Mouse (Mus musculus) stomach, postnatal 0 days (tissue): ENCODE data around the gene Gdf9.
A peak's percentile ranks its signal among the peaks of the same experiment; 100 is the strongest.

Experiments used
- CTCF ChIP-seq: IDR thresholded peaks from 2 replicates; pipeline ENCODE4 v1.5.1; 2016; ENCODE audit warnings: antibody characterized with exemption, low read depth, mild to moderate bottlenecking, moderate library complexity
- EP300 ChIP-seq: optimal IDR thresholded peaks from 2 replicates; pipeline ENCODE3; 2016; ENCODE audit warnings: antibody characterized with exemption

DNA sequence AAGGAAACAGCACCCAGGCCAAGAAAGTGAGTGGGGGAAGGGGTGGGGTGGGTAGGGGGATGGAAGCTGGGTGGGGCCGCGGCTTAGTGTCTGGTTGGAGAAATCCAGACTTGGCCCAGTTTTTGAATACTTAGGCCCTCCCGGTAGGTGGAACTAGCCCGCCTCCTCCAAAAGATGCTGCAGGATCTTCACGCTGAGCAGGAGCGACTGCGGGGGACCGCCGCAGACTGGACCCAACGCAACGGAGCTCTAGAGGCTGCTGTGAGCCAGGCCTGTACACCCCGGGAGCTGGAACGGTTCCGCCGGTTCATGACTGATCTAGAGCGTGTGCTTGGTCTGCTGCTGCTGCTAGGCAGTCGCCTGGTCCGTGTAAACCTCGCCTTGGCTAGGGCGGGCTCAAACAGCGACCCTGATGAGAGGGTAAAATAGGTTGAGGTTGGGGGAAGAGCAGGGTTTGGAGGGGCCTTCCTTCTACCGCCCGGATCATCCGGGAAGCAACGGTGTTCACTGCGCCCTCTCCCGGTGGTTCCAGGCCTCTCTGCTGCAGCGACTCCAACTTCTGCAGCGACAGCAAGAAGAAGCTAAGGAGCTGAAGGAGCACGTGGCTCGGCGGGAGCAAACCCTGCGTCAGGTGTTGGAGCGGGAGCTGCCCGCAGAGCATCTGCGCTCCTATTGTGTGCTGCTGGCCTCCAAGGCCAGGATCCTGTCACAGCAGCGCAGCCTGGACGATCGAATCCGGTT lies 35.6 kb downstream of the Gdf9 start:
- TF ChIP-seq CTCF (peak; percentile 89), EP300 (no peak)
